Mouse (Mus musculus) mouse trophoblast stem cell (cell line): ENCODE results near the gene Vrk3.
"Not testable (repeated sequence)": the region's sequence is repeated elsewhere in the genome, so short reads cannot be mapped to it uniquely, and the experiment has no call there.

Source experiments
- in situ Hi-C, 2 experiments: fragments of 300-500 bp; cut with MseI, MboI; formaldehyde crosslinking; loops; 2 replicates in 1 of 2; 3 replicates in 1 of 2; pipeline ENCODE4 v1.15.1; 2025

Gene Vrk3

DNA sequence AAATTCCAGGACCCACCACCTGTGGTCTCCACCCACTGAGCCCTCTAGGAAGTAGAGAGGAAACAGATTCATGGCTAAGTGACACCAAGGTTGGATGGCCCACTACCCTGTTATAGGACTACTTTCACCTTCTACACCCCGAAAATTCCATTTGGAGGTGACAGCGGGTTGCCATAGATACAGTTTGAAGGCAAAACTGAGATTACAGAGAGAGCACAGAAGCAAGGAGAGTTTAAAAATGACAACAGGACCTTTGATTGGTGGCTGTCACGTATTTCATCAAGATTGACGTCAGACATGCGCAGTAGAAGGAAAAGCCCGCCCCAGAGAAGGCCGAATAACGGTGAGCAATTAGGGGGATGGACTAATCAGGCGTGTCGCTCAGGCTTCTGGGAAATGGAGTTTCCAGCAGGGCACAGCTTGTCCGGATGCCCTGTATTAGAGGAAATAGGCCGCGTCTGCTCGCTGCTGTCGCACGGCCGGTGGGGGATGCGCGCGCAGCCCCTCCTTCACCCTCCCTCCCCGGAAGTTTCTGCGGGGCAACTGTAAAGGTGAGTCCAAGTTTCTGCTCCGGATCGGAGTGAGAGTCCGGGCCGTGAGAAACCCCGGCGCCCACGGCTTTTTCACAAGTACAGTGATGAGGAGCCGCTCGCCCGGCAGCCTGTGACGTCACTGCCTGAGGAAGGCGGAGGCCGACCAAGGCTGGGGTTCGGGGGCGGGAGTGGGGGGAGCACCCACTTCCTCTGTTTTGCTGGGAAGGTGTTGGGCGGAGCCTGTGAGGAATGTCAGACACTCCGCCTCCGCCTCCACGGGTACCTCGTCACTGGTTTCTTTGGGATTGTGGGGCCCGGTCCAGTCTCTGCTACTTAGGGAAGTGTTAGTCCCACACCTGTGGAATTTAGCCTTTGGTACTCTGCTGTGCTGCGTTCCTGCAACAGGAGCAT is at the start of gene Vrk3:
Gene Vrk3, plus strand, starts transcription at position 313 of the 944 bp plus-strand sequence.
- in situ Hi-C loops: no loop called here

DNA sequence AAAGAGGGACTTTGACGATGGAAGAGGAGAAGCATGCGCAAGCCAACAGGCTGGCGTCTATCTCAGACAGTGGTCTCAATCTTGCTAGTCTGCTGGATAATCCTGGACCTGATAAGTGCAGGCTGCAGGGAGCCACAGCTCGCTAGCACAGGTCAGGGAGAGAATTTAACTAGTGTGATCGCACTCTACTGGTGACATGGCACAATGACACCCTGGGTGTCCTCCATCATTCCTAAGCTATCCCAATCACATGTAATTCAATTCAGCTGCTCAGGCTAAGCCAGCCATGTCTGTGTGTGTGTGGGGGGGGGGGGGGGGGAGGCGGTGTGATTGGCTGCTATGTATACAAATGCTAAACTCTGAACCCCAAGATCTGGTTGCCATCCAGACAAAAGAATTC is 46.3 kb upstream of the Vrk3 start:
- in situ Hi-C loops: no loop called here

DNA sequence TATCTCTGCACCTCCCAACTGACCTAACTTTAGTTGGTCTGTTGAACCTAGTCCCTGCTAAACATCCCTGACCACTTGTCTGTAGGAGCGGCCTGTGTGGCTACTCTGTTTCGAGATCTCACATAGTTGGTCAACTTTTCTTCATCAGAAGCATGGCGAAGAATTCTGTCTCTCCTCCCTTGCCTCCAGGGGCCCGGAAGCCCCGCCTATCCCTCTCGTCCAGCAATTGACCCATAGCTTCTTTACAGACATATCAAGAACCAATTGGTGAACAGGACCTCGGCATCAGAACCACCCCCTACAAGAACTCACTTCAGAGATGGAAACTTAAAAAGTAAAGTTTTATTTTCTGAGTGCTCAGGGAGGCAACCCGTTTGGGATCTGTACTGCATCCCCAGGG is 45.2 kb upstream of the Vrk3 start:
- in situ Hi-C loops: no loop called here

DNA sequence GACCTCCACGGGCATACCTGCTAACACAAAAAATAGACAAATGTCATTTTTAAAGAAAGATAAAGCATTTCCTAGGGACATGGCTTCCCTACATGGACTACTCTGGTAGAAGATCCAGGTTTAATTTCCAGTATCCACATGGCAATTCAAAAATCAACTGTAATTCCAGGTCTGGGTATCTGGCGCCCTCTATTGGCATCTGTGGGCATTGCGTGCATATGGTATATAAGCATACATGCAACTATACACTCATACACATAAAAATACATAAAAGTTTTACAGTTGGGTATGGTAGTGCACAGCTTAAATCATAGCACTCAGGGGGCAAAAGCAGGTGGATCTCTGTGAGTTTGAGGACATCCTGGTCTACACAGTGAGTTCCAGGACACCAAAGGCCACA is 43.9 kb upstream of the Vrk3 start:
- in situ Hi-C loops: no loop called here

DNA sequence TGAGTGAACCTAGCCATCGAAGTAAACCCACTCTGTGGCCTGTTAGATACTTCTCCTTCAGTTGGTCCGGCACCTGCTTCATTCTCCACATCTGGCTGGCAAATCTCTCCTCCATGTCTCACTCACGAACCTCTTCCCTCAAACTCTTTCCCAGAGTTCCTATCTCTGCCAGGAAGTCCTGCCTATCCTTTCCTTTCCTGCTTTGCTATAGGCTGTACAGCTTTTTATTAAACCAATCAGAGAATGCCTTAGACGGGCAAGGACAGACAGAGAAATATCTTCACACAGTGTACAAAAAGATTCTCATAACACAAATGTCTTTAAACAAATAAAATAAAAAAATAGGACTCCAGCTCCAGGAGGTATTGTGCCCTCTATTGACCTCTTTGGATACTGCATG is 43.1 kb upstream of the Vrk3 start:
- in situ Hi-C loops: no loop called here

DNA sequence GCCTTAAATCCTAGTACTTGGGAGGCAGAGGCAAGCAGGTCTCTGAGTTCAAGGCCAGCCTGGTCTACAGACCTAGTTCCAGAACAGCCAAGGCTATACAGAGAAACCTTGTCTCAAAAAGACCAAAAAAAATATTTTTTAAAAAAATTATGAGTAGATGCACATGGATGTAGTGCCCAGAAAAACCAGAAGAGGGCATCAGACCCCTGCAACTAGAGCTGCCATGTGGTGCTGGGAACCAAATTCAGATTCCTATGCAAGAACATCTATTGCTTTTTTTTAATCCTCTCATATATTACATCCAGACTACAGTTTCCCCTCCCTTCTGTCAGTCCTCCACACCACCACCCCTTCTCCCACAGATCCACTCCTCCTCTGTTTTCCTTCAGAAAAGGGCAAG is 41.9 kb upstream of the Vrk3 start:
- in situ Hi-C loops: no loop called here

DNA sequence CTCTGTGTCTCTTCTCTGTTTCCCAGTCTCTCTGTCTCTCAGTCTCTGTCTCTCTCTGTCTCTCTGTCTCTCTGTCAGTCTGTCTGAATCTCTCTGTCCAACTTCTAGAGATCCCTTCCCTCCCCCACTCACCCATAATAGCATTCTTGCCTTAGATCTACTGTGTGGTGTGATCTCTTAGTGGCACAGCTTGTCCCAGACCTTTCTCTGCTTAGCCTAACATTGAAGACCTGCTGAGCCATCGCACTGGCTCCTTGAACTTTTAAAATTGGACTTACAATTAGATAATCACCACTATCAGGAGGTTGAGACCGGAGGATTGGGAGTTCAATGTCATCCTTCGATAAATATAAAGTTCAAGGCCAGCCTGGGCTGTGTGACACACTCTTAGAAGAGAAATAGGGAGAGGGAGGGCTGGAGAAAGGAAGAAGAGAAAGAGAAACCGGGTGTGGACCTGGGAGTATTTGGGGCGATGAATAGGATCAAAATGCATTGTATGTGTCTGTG is 41.0 kb upstream of the Vrk3 start:
- in situ Hi-C loops: no loop called here

DNA sequence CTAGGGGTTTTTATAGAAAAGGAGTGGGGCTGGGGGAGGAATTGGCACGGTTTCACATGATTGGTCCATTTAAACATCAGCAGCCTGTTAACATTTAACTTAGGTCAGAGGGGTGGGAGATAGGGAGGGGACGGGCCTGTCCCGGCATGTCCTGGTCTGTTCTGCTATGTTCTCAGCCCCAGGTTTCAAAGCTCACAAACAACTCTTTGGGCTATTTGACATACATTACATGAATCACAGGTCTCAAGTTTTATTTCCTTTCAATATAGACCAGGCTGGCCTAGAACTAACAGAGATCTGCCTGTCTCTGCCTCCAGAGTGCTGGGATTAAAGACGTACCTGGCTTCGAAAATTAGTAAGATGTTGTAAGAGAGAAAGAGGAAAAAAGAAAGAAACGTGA is 40.1 kb upstream of the Vrk3 start:
- in situ Hi-C loops: not testable (repeated sequence)

DNA sequence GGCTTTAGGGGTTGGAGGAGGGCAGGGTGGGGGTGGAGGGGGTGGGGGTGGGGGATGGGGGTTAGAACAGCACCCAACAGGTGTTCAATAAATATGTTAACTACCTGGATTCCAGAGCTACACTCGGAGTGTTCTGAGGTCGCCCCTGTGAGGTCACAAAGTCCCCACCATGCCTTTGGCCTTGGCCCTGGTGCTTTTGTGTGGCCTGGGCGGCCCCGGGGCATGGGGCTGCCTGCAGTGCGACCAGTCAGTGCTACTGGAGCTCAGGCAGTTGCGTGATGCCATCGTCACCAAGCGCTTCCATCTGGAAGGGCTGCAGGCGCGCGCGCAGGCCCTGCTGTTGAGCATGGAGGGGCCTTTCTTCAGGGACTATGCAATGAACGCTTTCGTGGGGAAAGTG is 39.6 kb upstream of the Vrk3 start, which contains the start of gene Izumo2:
Gene Izumo2, plus strand, starts transcription at position 169 of the 400 bp plus-strand sequence.
- in situ Hi-C loops: no loop called here

DNA sequence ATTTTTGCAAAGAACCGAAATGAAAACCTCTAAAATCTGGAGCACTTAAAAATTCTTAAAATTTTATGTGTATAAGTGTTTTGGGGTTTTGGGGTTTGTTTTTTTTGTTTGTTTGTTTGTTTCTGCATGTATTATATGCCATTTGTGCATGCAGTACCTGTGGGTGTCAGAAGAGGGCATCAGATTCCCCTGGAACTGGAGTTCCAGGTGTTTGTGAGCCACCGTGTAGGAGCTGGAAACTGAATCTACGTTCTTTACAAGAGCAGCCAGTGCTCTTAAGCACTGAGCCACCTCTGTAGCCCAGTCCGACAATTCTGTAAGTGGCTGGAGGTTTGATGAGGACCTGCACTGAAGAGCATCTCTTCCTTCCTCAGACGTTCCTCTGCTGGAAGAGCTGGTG is 38.3 kb upstream of the Vrk3 start:
- in situ Hi-C loops: no loop called here

DNA sequence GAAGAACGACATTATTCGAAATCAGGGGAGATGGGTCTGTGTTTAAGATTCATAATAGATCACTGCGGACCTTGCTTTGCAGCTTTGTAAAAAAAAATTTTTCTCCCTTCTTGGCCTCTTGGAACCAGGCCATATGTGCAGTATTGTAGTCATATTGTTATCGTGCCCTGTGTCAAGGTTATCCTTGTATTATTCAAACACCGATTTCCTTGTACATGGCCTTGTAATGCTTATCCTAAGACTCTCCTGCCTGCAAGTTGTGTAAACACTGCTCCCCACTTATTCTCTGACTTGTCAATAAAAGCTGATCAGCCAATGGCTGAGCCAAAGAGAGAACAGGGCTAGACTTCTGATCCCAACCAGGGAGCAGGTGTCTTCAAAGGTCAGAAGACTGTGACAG is 26.2 kb upstream of the Vrk3 start:
- in situ Hi-C loops: no loop called here

DNA sequence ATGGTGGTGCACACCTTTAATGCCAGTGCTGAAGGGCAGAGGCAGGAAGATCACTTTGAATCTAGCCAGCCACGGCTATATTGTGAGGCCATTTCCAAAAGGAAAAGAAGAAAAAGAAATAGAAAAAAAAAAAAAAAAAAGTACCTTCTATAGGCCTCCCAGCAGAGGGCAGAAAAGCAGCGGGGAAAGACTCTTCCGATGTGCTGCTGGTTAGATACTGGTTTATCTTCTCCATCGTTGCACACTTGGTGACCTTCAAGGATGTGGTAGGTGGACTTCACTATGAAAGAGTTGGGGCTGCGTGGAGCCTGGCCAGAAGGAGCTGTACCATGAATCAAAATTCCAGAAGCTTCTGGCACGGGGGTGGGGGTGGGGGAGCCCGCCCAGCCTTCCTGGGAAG is 23.9 kb upstream of the Vrk3 start:
- in situ Hi-C loops: no loop called here

DNA sequence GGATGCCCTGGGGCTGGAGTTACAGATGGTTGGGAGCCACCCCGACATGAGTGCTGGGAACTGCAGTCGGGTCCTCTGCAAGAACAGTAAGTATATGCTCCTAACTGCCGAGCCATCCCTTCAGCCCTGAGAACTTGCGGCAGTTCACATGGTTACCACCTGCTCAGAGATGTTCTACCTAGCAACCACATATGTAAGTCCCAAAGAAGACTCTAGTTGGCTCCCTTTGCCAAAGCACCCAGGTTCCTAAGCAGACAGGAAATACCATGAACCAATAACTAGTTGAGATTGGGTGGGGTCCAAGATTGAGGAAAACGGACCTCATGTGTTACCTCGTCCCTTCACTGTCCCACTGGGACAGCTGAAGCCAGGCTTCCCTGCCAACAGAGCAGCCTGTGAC is 21.9 kb upstream of the Vrk3 start:
- in situ Hi-C loops: no loop called here

DNA sequence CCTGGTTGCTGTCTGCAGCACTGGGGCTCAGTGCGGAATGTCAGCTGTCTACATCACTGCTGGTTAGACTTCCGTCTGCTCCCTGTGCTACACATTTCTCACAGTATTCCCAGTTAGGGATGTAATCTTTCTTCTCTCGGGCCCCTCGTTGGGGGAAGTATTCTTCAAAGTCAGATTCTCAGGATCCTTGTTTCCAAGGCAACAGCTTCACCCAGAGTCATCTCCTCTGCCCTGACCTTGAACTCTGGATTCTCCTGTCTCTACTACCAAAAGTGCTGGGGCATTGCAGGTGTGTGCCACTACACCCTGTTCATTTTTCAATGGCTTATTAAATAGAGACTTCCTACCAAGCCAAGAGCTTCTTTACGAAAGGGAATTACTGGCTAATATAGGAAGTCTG is 21.1 kb upstream of the Vrk3 start:
- in situ Hi-C loops: no loop called here

DNA sequence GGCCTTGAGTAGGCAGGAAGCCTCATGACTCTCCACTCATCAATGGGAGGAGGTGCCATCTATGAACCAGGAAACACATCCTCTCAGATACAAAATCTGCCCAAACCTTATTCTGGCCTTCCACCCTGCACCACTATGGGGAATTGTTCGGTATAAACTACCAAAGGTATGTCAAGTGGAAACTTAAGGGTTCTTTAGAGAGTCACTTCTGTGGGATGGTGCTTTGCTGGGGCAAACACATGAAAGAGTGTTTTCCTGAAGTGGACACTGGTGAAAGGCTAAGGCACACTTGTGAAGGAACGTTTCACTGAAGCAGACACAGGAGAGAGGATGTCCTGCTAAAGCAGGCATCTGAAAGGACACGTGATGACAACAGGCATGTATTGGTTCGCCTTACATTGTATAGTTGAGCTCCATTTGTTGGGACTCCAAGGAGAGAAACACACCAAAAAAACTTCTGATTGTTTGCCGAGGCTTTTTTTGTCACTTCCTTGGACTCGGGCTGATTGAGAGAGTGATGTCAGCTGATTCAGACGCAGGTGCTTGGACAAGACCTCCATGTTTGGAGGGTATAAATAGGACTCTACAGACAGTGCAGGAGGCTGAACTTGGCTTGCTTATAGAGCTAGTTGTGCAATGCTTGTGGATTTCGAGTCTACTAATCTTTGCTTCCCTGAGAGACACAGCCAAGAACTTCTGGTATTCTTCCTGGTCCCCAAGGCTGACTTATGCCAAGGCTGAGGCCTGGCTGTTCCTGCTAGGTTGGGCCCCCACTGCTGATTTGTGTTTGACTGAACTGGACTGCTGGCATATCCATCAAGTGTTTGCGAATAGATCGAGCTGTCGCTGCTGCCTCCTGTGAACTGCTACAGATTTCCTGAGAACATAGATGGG is 19.9 kb upstream of the Vrk3 start:
- in situ Hi-C loops: no loop called here

DNA sequence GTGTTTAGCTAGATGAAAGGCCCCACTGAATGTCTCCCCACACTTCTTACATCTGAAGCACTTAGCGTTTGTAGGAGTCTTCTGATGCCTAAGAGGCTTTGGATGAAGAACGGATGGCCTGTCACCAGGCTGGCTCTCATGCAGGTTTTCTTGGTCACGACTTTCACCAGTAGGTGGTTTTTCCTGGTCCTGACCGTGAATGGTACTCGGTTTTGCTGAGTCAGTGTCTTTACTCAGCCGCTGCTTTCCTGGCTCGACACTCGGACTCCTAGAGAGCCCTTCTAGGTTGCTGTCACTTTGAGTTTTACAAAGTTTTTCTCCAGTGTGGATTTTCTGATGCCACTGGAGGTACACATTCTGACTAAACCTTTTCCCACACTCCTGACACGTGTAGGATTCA is 14.5 kb upstream of the Vrk3 start:
- in situ Hi-C loops: no loop called here

DNA sequence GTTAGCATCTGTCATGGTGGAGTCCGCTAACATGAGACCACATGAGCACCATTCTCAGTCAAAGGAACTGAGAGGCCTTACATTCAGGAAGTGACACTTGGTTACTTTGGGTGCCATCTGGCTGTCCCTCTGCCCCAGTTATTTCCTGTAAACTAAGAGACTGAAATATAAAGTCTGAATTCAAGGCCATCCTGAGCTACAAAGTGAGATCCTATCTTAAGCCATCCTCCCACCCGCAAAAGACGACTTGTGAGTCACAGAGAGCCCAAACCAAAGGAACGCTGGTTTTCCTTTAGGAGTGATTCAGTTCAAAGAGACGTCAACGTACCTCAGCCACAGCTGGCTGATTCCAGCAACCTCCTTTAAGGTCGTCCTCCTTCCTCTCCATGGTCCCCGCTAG is 6.9 kb upstream of the Vrk3 start:
- in situ Hi-C loops: no loop called here

DNA sequence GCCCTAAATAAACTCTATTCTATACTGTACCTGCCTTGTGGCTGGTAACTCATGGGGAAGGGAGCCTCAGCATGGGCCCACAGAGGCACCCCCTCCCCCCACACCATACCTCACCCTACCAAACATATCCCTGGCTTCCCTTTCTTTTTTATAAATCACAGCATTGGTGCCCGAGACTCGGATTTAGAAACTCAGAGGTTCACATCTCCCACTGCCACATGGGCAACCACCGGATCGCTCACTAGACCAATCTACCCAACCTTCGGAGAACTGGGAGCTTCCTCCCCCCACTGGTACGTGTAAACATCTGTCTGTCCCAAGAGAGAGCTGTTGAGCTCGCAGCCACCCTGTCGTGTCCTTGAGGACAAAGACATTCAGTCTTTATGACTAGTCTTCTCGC is 3.9 kb upstream of the Vrk3 start:
- in situ Hi-C loops: no loop called here

DNA sequence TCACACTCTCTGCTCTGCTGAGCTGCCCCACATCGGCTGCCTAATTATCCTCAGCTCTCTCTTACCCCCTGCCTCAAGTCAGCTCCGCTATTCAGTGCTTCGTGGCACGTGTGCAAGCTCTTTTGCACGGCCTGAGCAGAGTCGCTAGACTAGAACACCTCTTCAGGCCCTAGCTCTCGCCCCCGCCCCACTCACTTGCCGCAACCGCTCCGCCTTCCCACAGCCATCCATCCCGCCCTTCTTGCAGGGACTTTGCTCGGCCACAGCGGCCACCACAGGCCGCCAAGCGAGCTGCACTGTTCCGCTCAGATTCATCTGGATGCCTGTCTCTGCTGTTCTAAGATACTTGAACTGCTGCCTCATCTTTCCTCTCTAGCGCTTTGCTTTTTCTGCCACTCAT is 3.1 kb upstream of the Vrk3 start:
- in situ Hi-C loops: no loop called here

DNA sequence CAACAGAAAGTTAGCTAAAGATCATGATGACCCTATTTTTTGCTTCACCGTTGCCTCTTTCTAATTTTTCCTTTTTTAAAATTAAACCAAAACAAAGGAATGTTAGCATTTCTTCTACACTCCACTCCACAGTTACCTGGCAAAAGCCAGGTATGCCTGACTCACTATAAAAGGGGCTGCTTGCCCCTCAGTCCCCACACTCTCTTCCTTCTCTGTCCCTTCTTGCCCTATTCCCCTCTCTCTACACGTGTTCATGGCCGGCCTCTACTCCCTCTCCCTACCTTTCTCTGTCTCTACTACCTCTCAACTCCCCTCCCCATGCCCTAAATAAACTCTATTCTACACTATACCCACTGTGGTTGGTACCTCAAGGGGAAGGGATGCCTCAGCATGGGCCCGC is 1.1 kb upstream of the Vrk3 start:
- in situ Hi-C loops: no loop called here

DNA sequence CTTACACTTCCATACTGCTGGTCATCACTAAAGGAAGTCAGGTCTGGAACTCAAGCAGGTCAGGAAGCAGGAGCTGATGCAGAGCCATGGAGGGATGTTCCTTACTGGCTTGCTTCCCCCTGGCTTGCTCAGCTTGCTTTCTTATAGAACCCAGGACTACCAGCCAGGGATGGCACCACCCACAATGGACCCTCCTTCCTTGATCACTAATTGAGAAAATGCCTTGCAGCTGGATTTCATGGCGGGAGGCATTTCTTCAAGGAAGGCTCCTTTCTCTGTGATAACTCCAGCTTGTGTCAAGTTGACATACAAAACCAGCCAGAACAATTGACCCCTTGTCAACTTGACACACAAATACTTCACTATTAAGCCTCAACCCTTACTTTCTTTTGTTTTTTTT is 2.7 kb downstream of the Vrk3 start, which contains the start of gene Zfp473:
Gene Zfp473, minus strand, starts transcription at position 101 of the 400 bp plus-strand sequence.
- in situ Hi-C loops: not testable (repeated sequence)

DNA sequence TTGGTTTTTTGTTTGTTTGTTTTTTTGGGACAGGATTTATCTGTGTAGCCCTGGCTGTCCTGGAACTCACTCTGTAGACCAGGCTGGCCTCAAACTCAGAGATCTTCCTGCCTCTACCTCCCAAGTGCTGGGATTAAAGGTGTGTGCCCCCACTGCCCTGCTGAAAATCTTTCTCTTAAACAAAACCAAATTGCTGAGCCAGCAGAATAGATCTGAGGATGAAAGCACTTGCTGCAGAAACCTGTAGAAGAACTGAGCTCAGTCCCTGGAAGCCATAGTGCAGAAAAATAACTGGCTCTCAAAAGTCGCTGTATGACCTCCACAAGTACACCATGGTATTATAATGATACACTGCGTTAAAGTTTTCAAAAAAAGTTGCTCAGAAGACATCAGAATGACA is 9.0 kb downstream of the Vrk3 start:
- in situ Hi-C loops: no loop called here
